Mouse (Mus musculus) C2C12 (cell line): ENCODE data around the gene Adprhl1.

ENCODE experiments used
- CTCF ChIP-seq: IDR thresholded peaks from one replicate; pipeline ENCODE4 v1.5.1; 2011; ENCODE audit not compliant: control insufficient read depth, insufficient read depth, insufficient read length
- MYOD1 ChIP-seq: IDR thresholded peaks from one replicate; pipeline ENCODE4 v1.6.1; 2011; ENCODE audit warnings: low read depth; ENCODE audit not compliant: control insufficient read depth, insufficient read length

DNA sequence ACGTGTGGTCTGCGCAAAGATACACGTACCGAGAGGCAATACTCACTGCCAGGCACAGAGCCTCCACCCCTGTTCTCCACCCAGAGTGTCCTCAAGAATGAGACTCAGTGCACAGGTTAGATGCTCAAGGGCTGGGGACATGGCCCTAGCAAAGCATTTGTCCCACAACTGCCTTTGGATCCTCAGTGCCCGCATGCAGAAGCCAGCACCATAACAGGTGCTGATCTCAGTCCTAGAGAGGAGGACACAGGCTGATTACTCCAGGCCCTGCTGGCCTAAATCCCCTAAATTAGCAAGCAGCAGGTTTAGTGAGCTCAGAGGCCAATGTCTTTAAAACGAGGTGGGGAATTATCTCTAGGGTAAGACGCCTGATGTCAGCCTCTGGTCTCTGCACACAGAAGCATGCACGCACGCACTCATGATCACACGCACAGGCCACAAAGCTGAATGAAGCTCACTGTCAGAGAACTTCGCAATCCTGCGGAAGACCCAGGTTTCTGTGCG, 65.9 kb downstream of the Adprhl1 start:
- TF ChIP-seq CTCF (no peak), MYOD1 (no peak)
